Mouse (Mus musculus) thymus, postnatal 14 days (tissue): ENCODE measurements at regions not wholly inside any gene's neighbourhood (a gene's known extent, or its start where the extent isn't known, plus 50 kb on each side); places are given as distances from the start of the nearest gene placed in this dataset.

Experiments used
- DNase-seq: peaks from one replicate; pipeline ENCODE4 v3.0.0; 2021

DNA sequence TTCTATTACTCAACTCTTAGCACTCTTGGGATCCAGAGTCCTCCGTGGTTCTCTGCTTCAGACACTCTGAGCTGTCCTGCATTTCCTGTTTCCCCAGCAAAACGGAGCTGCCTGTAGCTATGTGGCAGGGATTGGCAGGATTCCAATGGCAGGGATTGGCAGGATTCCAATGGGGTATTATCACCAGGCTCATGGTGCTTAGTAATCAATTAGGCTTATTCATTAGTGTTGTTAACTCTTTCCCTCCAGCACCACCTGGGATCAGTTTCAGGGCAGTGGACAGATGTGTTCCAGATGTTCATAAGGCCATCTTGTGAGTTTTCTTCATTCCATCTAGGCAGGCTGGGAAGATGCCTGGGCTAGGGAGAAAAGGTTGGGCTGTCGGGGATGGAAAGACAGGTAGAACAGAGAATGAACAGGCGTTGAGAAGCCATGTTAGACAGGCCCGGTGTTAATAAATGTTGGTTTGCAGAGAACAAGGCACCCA is 163.5 kb downstream of the Emp1 start:
- no peak for DNase-seq

DNA sequence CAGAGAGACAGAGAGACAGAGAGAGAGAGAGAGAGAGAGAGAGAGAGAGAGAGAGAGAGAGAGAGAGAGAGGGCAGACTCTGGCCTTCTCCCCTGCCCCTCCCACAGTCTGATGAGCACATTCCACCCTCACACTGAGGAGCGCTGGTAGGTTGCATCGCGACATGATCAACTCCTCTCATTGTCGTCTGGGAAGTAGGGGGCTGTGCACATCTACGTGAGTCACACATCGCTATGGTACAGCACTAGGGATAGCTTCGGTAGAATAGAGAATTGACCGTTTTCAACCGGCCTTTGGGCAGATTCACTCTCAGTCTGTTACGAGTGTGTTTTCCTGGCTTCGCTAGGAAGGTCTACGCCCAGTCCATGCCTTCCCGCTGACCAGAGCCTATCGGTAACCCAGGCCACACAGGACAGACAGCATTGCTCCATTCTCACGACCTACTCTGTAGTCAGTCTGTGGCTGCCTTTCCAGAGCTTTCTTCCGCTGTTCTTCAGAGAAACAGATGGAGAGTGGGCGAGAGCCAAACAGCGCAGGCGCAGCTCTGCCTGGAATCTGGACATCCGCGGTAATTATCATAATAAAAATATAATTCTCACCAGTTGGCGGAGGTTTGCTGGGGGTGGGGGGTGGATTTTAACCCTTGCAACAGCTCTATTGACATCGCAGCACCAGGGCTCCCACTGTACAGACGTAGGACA is 164.3 kb downstream of the Emp1 start:
- DNase-seq = no peak

DNA sequence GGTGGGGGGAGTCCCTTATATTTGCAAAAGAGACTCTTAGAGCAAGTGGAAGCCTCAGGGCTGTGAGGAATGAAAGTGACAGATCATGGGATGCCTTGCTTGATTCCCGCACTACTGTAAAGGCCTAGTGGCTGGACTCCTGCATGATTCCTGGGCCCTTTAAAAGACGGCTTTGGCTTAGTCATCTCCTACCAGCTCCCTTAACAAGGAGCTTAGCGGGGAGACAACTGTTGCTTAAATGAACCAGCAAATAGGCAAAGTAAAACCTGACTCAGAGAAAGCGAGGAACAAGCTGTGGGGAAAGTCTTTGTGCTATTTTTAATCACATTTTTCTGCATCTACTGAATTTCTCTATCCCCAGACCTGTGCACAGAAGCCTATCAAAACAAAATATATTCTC is 165.5 kb downstream of the Emp1 start:
- DNase-seq = no peak

DNA sequence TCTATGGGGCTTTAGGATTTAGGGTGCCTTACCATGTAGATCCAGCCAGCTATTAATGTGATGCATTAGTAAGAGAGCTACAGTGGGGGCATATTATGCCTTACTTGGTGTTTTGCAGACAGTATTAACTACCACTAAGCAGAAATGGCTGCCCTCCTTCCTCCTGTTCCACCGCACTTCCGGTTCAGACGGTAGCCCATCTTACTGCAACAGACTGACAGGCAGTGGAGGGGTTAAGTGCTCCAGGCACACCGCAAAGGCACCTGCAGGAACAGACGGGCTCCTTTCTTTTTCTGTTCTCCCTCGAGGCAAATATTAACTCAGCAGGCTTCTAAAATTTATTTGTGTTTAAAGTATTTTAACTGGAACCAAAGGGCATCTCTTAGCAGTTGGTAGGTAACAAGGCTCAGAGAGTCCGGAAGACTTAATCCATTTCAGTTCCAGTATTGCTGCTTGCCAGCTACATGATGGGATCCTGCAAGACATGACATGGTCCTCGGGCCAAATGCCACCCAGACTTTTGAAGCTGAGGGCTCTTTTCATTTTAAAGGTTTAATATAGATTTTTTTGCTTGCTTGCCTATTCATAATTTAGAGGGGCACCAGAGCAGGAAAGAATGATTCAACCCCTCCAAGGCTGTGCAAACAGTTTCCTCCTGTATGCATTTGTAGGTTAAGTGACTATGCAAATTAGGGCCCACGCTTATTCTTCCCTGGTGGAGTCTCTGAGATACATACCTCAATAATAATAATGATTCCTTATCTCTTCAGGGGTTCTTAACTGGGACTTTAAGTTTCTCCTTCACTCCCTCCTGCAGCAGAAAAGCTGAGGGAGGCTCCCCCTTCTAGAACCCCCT is 177.7 kb downstream of the Emp1 start:
- peak; percentile 7 for DNase-seq

DNA sequence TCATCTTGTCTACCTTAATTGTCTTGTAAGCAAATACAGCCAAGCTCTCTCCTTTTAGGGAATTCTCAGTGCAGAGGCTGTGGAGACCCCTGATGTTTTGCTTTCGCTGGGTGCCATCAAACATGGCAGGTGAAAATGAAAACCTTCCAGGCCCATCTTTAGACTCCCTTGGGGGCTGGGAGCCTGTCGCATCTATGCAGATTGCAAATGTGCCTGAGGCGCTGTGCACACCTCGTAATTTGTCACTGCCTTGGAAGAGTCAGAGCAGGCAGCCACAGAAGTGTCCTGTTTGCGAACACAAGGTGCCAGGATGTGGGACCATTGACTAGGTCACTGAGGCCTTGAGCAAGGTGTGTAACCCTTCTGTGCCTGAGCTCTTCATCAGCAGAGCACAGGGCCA is 179.2 kb downstream of the Emp1 start:
- DNase-seq = no peak

DNA sequence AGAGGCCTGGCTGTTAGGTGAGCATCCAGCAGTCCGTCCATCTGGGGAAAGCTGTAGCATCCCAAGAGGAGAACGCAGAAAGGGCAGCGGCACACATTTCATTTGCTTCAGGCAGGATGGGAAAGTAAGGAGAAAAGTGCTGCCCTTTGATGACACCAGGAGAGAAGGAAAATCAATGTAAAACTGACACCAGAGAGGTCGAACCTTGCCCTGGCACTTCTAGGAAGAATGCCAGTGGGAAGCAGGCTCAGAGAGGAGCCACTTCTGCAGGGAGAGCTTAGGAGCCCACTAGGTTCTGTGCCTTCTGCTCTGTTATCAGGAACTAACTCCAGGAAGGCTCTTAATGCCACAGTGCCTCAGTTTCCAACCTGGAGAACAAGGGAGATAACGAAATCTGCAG is 180.0 kb downstream of the Emp1 start:
- no peak for DNase-seq

DNA sequence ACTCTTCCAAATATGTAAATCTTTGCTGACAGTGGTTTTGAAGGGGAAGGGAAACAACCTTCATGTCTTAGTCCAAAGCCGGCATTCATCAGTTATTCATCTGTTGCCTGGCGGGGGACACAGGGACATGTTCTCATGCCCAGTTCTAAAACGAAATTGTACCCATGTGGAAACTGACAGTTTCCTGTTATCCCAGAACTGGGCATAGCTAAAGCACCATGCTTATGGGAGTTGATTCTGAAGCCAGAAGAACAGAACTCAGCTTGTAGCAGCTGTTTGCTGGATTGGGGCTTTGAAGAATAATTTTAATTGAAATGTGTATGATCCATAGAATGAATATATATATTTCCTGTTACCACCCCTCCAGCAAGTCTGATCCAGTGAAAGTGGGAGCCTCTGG is 181.0 kb downstream of the Emp1 start:
- DNase-seq = no peak

DNA sequence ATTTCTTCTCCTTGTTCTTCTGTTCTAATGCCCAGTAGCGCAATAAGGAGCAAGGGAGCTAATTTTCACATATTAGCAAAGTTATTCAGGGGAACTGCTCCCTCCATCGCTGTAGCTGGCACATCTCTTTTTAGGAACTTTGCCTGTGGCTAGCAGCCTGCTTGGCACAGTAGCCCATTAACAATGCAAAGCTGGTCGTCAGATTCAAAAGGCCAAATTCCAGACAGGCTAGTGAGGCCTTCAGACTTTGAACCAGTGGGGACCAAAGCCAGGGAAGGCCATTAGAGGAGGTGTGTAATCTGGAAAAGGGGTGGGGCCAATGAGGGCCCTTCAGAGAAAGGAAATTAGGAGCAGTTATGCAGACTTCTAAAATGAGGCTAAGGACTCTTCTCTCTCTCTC is 181.5 kb downstream of the Emp1 start:
- no peak for DNase-seq

DNA sequence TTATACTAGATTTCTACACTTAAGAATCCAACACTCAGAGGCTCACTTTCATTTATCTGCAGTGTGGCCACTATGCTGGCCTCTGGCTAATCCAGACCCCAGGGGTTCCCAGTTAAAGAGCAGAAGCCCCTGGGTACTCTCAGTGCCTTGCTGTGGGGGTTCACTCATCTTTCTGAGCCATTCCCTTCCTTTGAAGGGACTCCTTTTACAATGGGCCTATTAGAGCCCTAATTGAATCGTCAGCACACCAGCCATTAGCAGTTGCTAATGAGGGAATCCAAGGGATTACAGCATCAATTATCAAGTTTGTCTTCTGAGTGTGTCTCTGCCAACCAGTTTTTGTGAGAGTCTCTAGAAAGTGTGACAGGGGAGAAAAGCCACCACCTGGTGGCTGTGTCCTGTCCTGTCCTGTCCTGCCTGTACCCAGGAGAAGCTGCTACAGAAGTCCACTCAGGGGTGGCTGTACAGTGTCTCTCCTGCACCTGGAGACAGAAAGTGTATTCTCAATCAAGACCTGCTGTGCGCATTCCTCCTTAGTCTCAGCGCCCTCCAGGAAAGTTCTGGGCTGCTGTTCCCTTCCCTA is 188.1 kb downstream of the Emp1 start:
- DNase-seq = no peak

DNA sequence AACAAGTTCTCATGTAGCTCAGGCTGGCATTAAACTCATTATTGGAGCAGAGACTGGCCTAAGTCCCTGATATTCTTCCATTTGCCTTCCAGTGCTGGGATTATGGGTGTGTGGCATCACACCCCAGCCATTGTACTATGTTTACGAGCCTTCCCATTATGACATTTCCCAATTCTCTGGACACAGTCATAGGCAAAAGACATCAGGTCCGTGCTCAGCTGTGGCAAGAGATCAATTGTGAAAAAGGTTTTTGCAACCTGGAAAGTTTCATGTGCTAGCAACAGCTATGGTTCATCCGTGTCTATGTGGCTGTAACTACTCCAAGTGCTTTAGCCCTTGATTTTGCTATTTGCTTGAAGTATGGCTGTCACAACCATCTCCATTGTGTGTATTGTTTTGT is 190.1 kb downstream of the Emp1 start:
- no peak for DNase-seq

DNA sequence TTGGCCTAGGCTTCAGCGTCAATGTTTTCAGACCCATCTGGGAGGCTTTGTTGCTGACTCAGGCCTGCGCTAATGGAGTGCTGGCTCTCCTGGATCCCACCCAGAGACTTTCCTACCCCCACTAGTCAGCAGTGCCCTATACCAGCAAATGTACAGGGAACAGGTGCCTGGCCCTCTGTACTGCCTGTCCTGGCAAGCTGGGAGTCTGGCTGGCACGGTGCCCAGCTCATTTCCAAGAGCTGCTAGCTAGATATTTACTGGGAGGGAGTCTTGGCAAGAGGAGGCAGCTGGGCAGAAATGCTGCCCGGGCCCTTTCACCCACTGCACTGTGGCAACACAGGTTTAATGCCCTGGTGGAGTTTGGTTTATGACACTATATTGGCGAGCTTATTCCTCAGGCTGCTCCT is 197.2 kb downstream of the Emp1 start:
- DNase-seq = no peak

DNA sequence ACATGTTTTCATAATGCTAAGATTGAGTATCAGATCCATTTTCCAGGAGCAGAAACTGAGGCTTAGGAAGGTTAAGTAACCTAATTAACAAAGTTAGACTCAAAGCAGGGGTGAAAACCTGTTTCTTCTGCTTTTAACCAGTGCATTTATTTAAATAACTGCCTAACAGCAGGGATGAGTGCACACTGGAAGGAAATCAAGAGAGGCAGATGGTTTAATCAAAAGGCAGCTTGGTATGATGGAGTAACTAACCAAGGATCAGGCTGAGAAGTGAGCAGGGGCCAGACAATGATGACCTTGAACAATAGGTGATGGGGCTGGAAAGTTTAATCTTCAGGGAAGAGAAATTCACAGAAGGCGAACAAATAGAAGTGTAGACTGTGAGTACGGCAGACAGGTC is 199.9 kb downstream of the Emp1 start:
- DNase-seq = no peak

DNA sequence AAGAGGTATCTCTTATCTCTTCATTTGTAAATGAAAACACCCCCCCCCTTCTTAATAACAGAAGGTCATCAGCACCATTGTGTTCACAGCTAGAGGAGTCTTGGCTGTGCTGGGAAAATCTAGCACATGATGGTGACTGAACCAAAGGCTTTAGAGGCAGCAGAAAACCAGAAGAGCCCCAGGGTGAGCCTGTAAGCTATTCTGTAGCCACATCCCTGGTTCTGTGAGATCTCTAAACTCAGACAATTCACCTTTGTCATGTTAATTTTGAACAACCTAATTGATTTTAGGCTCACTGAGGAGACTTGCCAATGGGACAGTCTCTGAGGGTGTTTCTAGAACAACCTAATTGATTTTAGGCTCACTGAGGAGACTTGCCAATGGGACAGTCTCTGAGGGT is 201.4 kb downstream of the Emp1 start:
- DNase-seq = no peak

DNA sequence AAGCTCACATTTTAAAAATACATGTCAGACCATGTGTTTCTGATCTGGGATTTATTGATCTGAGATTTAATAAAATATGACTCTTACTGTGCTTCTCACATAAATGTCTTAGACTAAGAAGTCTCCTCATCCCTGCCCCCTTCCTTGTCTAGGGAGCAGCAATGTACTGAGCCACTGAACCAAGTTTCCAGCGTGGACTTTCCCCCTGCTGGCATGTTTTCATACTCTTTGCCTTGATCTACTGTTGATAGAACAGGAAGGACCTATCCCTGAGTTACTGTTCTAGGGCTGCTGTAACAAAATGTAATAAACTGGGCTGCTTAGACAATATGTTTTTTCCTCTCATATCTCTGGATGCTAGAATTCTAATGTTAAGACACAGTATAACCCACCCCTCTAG is 206.7 kb downstream of the Emp1 start:
- DNase-seq = no peak

DNA sequence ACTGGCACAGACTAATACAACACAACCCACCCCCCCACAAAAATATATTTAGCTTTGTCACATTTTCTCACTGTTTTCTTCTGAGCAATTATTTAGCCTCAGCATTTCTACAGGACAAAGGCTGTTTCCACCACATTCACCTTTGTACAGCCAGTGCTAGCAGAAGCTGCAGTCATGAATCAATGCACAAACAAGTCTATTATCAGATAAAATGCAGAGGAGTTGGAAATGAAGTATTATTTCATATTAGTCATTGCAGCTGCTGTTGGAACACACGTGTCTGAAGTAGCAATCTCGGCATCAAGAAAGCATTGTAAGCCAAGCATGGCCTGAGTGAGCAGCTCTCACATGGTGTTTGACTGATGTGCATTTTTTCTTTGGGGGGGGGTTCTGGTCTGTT is 212.9 kb downstream of the Emp1 start:
- no peak for DNase-seq

DNA sequence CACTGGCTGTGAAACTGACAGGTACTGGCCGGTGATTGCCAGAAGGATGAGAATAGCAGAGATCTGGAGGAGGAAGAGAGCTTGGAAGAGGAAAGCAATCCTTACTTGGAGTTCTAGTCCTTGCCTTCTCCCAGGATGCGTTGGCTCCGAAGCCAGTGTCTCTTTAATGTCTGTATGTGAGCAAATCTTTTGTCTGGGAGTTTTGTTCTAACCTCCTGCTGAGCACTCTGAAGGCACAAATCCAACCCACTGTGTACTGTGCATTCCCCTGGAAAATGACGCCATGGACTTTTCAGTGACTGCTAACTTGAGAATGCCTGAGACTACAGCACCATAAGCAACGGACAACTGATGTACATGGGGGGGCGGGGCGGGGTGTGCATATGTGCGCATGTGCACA is 216.4 kb downstream of the Emp1 start:
- no peak for DNase-seq

DNA sequence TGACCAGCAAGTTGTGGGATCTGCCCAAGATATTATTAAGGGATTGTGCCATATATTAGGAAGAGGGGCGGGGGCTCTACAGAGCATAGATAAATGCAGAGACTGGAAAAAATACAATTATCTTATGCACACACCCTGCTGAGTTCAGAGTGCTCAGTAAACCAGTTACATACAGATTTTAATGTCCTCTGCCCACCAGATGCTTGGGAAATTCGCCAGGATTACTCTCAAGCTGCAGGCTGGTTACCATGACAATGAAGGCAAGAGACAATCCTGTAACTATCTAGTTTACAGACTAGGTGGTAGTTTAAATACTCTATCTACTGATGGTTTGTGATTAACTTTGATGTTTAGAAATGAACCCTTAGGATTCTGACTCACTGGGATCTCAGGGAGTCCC is 220.2 kb downstream of the Emp1 start:
- no peak for DNase-seq

DNA sequence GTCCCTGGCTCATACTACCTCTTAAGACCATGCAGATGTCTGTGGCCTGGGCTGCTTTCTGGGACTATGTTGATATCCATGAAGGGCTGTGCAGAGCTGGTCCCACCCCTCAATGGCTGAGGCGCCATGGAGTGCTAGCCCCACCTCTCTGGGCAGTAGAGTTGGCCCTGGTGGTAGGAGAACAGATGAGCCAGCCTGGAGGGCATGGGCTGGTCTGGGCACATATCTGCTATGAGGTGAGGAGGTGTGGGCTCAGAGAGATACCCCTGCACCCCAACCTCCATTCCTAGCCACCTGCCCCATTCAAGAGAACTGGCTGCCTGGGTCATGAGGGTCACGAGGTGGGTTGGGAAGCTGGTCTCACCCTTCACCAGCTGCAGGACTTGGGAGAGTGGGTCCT is 222.4 kb downstream of the Emp1 start:
- no peak for DNase-seq

DNA sequence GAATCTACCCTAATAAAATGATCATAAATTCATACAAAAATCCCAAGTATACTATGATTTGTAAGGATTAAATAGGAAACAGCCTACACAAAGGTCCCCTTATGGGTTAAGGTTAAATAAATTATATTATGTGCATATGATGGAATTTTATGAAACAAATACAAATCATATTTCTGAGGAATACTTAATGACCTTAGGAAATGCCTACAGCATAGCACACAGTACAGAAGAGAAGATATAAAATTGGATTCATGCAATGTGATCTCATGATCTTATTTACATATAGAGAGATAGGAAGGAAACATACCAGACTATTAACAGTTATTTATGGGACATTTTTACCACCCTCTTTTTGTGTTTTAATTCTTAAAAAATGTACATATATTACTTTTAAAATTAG is 227.7 kb downstream of the Emp1 start:
- no peak for DNase-seq

DNA sequence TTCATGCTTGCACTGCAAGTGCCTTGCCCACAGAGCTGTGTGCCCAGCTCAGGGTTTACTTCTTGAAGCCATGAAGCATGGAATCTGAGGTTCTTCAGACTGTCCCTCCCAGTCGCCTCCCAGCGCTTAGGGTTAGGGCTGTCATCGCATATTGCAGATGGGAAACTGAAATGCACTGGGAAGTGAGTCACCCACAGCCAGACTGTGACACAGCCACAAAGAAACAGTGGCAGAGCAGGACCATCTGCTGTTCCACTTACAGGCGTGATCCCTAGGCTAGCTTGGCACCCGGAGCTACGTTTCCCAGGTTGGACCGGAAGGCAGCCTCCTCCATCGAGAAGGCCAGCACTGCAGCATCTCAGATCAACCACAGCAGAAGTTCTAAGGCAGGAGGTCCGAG is 228.7 kb downstream of the Emp1 start:
- DNase-seq = no peak

DNA sequence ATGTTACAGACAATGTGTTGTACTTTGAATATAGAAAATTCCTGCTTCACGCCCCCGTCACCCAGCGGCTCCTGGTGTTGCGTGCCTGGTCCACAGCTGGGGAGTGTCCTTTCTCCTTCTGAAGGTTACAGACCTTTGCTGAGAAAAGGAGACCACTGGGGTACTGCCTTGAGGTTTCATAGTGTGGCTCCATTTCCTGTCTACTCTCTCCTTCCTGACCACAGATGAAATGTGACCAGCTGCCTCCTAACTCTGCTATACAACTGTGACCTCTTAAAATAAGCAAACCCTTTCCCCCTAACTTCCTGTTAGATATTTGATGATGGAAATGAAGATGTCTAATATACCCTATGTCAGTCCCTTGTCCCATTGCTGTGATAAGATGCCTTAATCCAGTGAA is 234.0 kb downstream of the Emp1 start:
- no peak for DNase-seq

DNA sequence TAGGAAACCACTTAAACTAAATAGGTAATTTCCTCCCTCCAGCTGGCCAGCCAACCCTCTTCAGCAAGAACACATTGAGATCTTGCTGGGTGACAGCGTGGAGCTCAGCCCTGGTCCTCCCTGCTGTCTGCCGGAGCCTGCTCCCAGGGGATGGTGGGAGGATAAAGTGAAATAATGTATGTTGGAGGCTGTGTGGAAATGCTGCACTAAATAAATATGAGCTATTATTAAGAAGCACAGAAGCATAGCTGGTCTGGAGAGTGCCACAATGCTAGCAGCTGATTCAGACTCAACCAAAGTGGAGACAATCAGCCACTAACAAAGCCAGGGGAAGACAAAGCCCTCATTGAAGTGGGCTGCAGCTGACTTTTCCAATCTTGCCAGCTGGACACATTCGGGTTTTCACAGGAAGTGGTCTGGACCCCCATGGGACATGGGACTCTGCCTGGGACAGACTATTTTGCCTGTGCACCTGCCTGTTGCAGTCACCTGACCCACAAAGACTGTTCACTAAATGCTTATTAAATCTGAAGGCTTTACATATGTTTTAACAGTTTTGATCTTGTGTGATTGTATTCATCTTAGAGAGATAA is 248.3 kb downstream of the Emp1 start:
- no peak for DNase-seq

DNA sequence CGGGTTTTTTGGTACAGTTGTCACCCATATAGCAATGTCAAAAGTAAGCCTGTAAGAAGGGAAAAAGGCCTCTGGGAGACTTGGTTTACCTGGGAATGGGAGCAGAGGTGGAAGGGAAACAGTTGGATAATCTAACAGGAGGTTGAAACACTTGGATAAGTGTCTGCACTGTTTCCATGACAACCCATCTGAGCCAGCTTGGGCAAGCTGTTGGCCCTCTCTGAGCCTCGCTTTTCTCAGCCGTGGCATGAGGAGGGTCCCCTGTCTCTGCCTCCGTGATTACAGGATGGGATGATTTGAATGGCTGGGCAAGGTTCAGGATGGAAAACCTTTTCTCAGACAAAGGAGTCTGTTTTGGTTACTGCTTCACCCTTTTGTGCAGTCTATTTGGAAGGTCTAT is 265.6 kb downstream of the Emp1 start:
- DNase-seq = no peak

DNA sequence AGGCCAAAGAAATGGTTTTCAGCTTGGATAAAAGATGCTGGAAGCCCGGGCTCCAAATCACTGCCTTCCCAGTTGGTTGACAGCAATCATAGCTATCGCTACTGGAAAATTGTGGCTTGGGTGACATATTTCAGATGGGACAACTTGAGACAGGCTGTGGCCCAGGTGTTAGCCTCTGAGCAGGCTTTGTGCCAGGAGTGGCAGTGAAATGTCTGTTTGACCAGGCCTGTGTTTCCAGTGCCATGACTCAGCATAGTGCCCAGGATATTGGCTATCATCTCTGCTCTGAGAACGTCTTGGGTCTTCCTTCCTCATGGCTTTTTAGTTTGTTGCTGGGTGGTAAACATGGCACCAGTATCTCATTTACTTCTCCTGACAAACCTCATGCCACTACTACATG is 266.9 kb downstream of the Emp1 start:
- DNase-seq = no peak
